Mouse (Mus musculus) MEL (cell line): ENCODE data around the gene Acaca. TPM values are rescaled to one million over a fixed set of nuclear protein-coding genes. Genes with fewer than 3 reads are reported as not detected.

Experiments
- DNase-seq: peaks from one replicate; pipeline ENCODE4 v3.0.0; 2011; ENCODE audit warnings: low read depth, low spot score
- H3K27ac ChIP-seq: 2 replicates; pipeline ENCODE4 v1.5.1; 2012; ENCODE audit warnings: low read depth, mild to moderate bottlenecking, control low read depth, low read length, moderate library complexity; ENCODE audit not compliant: control insufficient read depth
- H3K27me3 ChIP-seq, 2 experiments: fragments of 150-350 bp in 1 of 2; sonication (generic) in 1 of 2; 2 replicates each; pipeline ENCODE4 v1.6.1; 2012; ENCODE audit warnings: low read length in 2 of 2, mild to moderate bottlenecking in 2 of 2, improper control_type of control experiment in 1 of 2, moderate library complexity in 1 of 2; ENCODE audit not compliant: insufficient read depth in 2 of 2, control insufficient read depth in 1 of 2
- H3K36me3 ChIP-seq, 2 experiments: 2 replicates each; pipeline ENCODE4 v1.6.1; 2012 to 2014; ENCODE audit warnings: low read length in 2 of 2, improper control_type of control experiment in 1 of 2, inconsistent platforms in 1 of 2, mild to moderate bottlenecking in 1 of 2; ENCODE audit not compliant: insufficient read depth in 2 of 2, control insufficient read depth in 1 of 2
- H3K4me1 ChIP-seq, 2 experiments: fragments of 150-350 bp in 1 of 2; sonication (generic) in 1 of 2; 2 replicates each; pipeline ENCODE4 v1.6.1; 2012; ENCODE audit warnings: low read length in 2 of 2, improper control_type of control experiment in 1 of 2, mild to moderate bottlenecking in 1 of 2; ENCODE audit not compliant: insufficient read depth in 2 of 2, control insufficient read depth in 1 of 2
- H3K4me3 ChIP-seq, 2 experiments: fragments of 150-350 bp in 1 of 2; sonication (generic) in 1 of 2; 2 replicates each; pipeline ENCODE4 v1.5.1; 2012; ENCODE audit warnings: low read depth in 2 of 2, low read length in 2 of 2, mild to moderate bottlenecking in 2 of 2, moderate library complexity in 2 of 2, control low read depth in 1 of 2, improper control_type of control experiment in 1 of 2; ENCODE audit not compliant: control insufficient read depth in 1 of 2, insufficient read depth in 1 of 2
- H3K79me2 ChIP-seq: 2 replicates; pipeline ENCODE4 v1.6.1; 2012; ENCODE audit warnings: mild to moderate bottlenecking, low read length, moderate library complexity; ENCODE audit not compliant: control insufficient read depth, poor library complexity, insufficient read depth
- H3K9ac ChIP-seq: 2 replicates; pipeline ENCODE4 v1.6.1; 2012; ENCODE audit warnings: low read depth, mild to moderate bottlenecking, control low read depth, low read length, moderate library complexity; ENCODE audit not compliant: control insufficient read depth, poor library complexity, severe bottlenecking
- H3K9me3 ChIP-seq: fragments of 150-350 bp; sonication (generic); replicated peaks from 2 replicates; pipeline ENCODE4 v1.6.1; 2012; ENCODE audit warnings: mild to moderate bottlenecking, low read length, improper control_type of control experiment, moderate library complexity; ENCODE audit not compliant: insufficient read depth
- BHLHE40 ChIP-seq: IDR thresholded peaks from 2 replicates; pipeline ENCODE4 v1.6.1; 2012; ENCODE audit warnings: low read depth, mild to moderate bottlenecking, inconsistent platforms, low read length, improper control_type of control experiment, borderline replicate concordance
- CHD2 ChIP-seq: IDR thresholded peaks from 2 replicates; pipeline ENCODE4 v1.6.1; 2011; ENCODE audit warnings: low read length, improper control_type of control experiment
- CTCF ChIP-seq, 3 experiments: IDR thresholded peaks in 2 of 3; conservative IDR thresholded peaks in 1 of 3; 2 replicates each; pipeline ENCODE4 v1.5.1; 2011 to 2012; ENCODE audit warnings: low read length in 3 of 3, low read depth in 2 of 3, mild to moderate bottlenecking in 2 of 3, improper control_type of control experiment in 1 of 3, inconsistent platforms in 1 of 3, mixed read lengths in 1 of 3, moderate library complexity in 1 of 3; ENCODE audit not compliant: control insufficient read depth in 1 of 3, insufficient read depth in 1 of 3, poor library complexity in 1 of 3, severe bottlenecking in 1 of 3
- E2F4 ChIP-seq: IDR thresholded peaks from 2 replicates; pipeline ENCODE4 v1.6.1; 2011; ENCODE audit warnings: low read depth, low read length, improper control_type of control experiment, borderline replicate concordance
- ELF1 ChIP-seq: IDR thresholded peaks from 2 replicates; pipeline ENCODE4 v1.6.1; 2014; ENCODE audit warnings: low read depth, mild to moderate bottlenecking, inconsistent platforms, low read length, improper control_type of control experiment, moderate library complexity
- EP300 ChIP-seq, 2 experiments: IDR thresholded peaks; 2 replicates each; pipeline ENCODE4 v1.6.1; 2011; ENCODE audit warnings: improper control_type of control experiment in 2 of 2, low read length in 2 of 2, low read depth in 1 of 2, mild to moderate bottlenecking in 1 of 2
- ETS1 ChIP-seq: IDR thresholded peaks from 2 replicates; pipeline ENCODE4 v1.6.1; 2012; ENCODE audit warnings: low read depth, mild to moderate bottlenecking, inconsistent platforms, low read length, improper control_type of control experiment, moderate library complexity
- GABPA ChIP-seq: IDR thresholded peaks from 2 replicates; pipeline ENCODE4 v1.6.1; 2012; ENCODE audit warnings: low read depth, mild to moderate bottlenecking, inconsistent platforms, low read length, improper control_type of control experiment, moderate library complexity
- JUND ChIP-seq: IDR thresholded peaks from 2 replicates; pipeline ENCODE4 v1.6.1; 2011; ENCODE audit warnings: low read depth, mild to moderate bottlenecking, improper control_type of control experiment, low read length
- KAT2A ChIP-seq: conservative IDR thresholded peaks from 2 replicates; pipeline ENCODE4 v1.6.1; 2012; ENCODE audit warnings: low read depth, low read length, improper control_type of control experiment, inconsistent platforms
- MAX ChIP-seq: IDR thresholded peaks from 2 replicates; pipeline ENCODE4 v1.6.1; 2011; ENCODE audit warnings: low read length, improper control_type of control experiment
- MAZ ChIP-seq: IDR thresholded peaks from 2 replicates; pipeline ENCODE4 v1.6.1; 2012; ENCODE audit warnings: low read depth, mild to moderate bottlenecking, inconsistent platforms, low read length, improper control_type of control experiment
- MYB ChIP-seq: IDR thresholded peaks from 2 replicates; pipeline ENCODE4 v1.6.1; 2011; ENCODE audit warnings: mild to moderate bottlenecking, low read depth, low read length, improper control_type of control experiment
- NELFE ChIP-seq: IDR thresholded peaks from 2 replicates; pipeline ENCODE4 v1.6.1; 2011; ENCODE audit warnings: low read depth, low read length, improper control_type of control experiment
- POLR2A ChIP-seq, 2 experiments: IDR thresholded peaks; 2 replicates each; pipeline ENCODE4 v1.6.1; 2011 to 2012; ENCODE audit warnings: low read length in 2 of 2, mild to moderate bottlenecking in 2 of 2, control low read depth in 1 of 2, improper control_type of control experiment in 1 of 2, low read depth in 1 of 2, moderate library complexity in 1 of 2; ENCODE audit not compliant: control insufficient read depth in 1 of 2, insufficient read depth in 1 of 2, poor library complexity in 1 of 2
- POLR2AphosphoS2 ChIP-seq: IDR thresholded peaks from 2 replicates; pipeline ENCODE4 v1.6.1; 2011; ENCODE audit warnings: low read length, improper control_type of control experiment
- POLR2AphosphoS5 ChIP-seq: IDR thresholded peaks from 2 replicates; pipeline ENCODE4 v1.6.1; 2012; ENCODE audit warnings: low read depth, borderline replicate concordance, mild to moderate bottlenecking, inconsistent platforms, low read length, moderate library complexity, mixed read lengths
- RCOR1 ChIP-seq: IDR thresholded peaks from 2 replicates; pipeline ENCODE4 v1.6.1; 2012; ENCODE audit warnings: low read depth, mild to moderate bottlenecking, inconsistent platforms, low read length, improper control_type of control experiment
- SIN3A ChIP-seq: IDR thresholded peaks from 2 replicates; pipeline ENCODE4 v1.6.1; 2012; ENCODE audit warnings: low read length, improper control_type of control experiment, inconsistent platforms
- TAL1 ChIP-seq: IDR thresholded peaks from 2 replicates; pipeline ENCODE4 v1.6.1; 2012; ENCODE audit warnings: mild to moderate bottlenecking, inconsistent platforms, low read length, moderate library complexity, mixed read lengths
- TBP ChIP-seq: IDR thresholded peaks from 2 replicates; pipeline ENCODE4 v1.8.0; 2011; ENCODE audit warnings: low read depth, low read length, improper control_type of control experiment
- USF1 ChIP-seq: IDR thresholded peaks from 2 replicates; pipeline ENCODE4 v1.6.1; 2014; ENCODE audit warnings: low read depth, mild to moderate bottlenecking, inconsistent platforms, low read length, improper control_type of control experiment, moderate library complexity
- USF2 ChIP-seq, 2 experiments: IDR thresholded peaks; 2 replicates each; pipeline ENCODE4 v1.6.1; 2011 to 2012; ENCODE audit warnings: improper control_type of control experiment in 2 of 2, low read length in 2 of 2, borderline replicate concordance in 1 of 2, inconsistent platforms in 1 of 2, low read depth in 1 of 2, mild to moderate bottlenecking in 1 of 2; ENCODE audit not compliant: insufficient read depth in 1 of 2
- ZC3H11A ChIP-seq: IDR thresholded peaks from 2 replicates; pipeline ENCODE4 v1.6.1; 2012; ENCODE audit warnings: low read depth, mild to moderate bottlenecking, inconsistent platforms, low read length, improper control_type of control experiment
- ZKSCAN1 ChIP-seq: IDR thresholded peaks from 2 replicates; pipeline ENCODE4 v1.6.1; 2012; ENCODE audit warnings: low read depth, mild to moderate bottlenecking, inconsistent platforms, low read length, improper control_type of control experiment, moderate library complexity
- ZMIZ1 ChIP-seq: IDR thresholded peaks from 2 replicates; pipeline ENCODE4 v1.6.1; 2012; ENCODE audit warnings: low read depth, mild to moderate bottlenecking, inconsistent platforms, low read length, improper control_type of control experiment, moderate library complexity
- ZNF384 ChIP-seq: IDR thresholded peaks from 2 replicates; pipeline ENCODE4 v1.6.1; 2012; ENCODE audit warnings: low read depth, mild to moderate bottlenecking, inconsistent platforms, low read length, improper control_type of control experiment
- polyA plus RNA-seq, 2 experiments: library from polyadenylated mRNA; stranded (reverse) in 1 of 2; unstranded in 1 of 2; fragments of >175 nt in 1 of 2; fragments of >200 nt in 1 of 2; gene quantifications; 2 replicates each; pipeline versions ENCODE4 v1.2.1 to v1.2.4; 2012; ENCODE audit warnings: low replicate concordance in 2 of 2, low read depth in 1 of 2; ENCODE audit not compliant: insufficient read length in 2 of 2, insufficient read depth in 1 of 2, missing spikeins in 1 of 2
- total RNA-seq: library from RNA; depleted of rRNA; stranded (reverse); fragments of 300-350 nt; gene quantifications from 2 replicates; pipeline ENCODE4 v1.2.3, GENCODE M21; 2012

The Acaca gene
- total and polyA plus RNA-seq, 3 experiments, result 32.0 to 52.0 (median 33.9) TPM

DNA sequence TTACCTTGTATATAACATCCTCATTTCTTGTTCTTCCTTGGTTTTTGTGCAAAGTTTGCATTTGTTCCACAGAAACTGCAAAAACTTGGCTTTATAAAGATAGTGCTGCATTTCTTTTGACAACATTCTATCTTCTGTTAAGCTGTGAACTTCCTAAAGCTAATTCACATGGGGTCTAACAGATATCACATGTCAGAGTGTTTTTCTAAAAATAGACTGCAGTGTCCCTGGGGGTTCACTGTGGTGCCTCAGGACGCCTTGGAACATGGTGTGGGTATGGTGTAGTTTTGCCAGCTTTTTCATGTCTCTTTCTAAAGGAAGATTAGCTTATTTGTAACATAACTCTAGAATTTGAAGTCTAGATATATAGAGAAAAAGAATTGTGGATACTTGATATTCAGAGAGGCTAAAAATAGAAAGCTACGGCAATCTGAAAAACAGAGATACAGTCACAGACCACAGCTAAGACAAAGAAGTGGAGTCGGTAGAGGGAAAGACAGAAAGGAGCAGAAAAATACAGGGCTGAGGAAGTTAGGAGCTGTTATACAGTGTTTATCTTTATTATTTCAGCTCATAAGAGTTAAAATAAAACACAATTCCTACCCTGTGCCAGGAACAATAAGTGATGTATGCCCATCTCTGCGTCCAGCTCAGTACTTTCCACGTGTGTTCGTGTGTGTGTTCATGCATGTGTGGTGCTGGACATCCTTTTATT is 215.2 kb downstream of the Acaca start (continued):
- no peak for TF ChIP-seq GABPA
- TF ChIP-seq USF2 (IDR thresholded peaks at IDR 0.05; ENCODE audit: borderline replicate concordance in 1 of 2, insufficient read depth in 1 of 2, low read depth in 1 of 2, low read length in 2 of 2), result no peak
- TF ChIP-seq ELF1, result no peak
- TF ChIP-seq NELFE, result no peak
- TF ChIP-seq CTCF (IDR thresholded peaks at IDR 0.05 in 2 of 3, conservative IDR thresholded peaks at IDR 0.05 in 1 of 3; ENCODE audit: control insufficient read depth in 1 of 3, insufficient read depth in 1 of 3, low read depth in 2 of 3, low read length in 3 of 3, poor library complexity in 1 of 3, severe bottlenecking in 1 of 3), result no peak
- peak; percentile 42; the same call in 1 of the 2 replicates for TF ChIP-seq MAX
- TF ChIP-seq ZKSCAN1, result no peak
- TF ChIP-seq POLR2AphosphoS5, result no peak
- TF ChIP-seq CHD2, result no peak
- TF ChIP-seq USF1, result peak; percentile 60; the same call in 1 of the 2 replicates
- TF ChIP-seq SIN3A, result peak; percentile 47; the same call in 1 of the 2 replicates
- no peak for TF ChIP-seq ZC3H11A
- TF ChIP-seq JUND, result no peak

DNA sequence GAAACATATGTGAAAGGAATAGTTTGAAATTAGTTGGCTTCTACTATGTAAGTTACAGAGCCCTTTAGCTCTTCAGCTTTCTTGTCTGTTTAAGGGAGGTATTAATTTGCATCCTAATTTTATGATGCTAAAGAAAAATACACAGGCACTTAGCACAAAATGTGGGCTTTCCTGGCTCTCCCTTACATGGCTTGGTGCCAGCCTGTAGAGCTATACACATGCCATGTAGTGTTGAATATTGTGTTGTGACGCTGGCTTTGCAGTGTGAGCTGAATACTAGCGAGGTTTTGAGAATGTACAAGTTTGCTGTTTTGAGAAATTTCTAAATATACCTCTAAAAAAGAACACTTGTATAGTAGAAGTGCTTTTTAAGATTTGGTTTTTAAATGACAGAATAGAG is 218.3 kb downstream of the Acaca start:
- Histone ChIP-seq H3K36me3 (peaks cover 2 to 59% of the 10 kb centered on the region in 2 experiments), H3K79me2 (no peaks in the 10 kb centered on the region), H3K27ac (no peak overlapping the region), H3K27me3 (no peaks in the 10 kb centered on the region), H3K4me1 (peaks cover 35 to 37% of the 10 kb centered on the region in 2 experiments), H3K9ac (no peak overlapping the region), H3K4me3 (no peak overlapping the region), H3K9me3 (no peaks in the 10 kb centered on the region)
- TF ChIP-seq ZKSCAN1 (no peak), KAT2A (no peak), TBP (no peak), CHD2 (no peak), RCOR1 (no peak), POLR2A (IDR thresholded peaks at IDR 0.05; ENCODE audit: control insufficient read depth in 1 of 2, insufficient read depth in 1 of 2, low read depth in 1 of 2, low read length in 2 of 2, poor library complexity in 1 of 2) (no peak), TAL1 (no peak), BHLHE40 (no peak), E2F4 (no peak), MAZ (no peak), ZC3H11A (no peak), ZNF384 (no peak), EP300 (IDR thresholded peaks at IDR 0.05; ENCODE audit: low read depth in 1 of 2, low read length in 2 of 2) (no peak), POLR2AphosphoS2 (no peak), MYB (no peak), CTCF (IDR thresholded peaks at IDR 0.05 in 2 of 3, conservative IDR thresholded peaks at IDR 0.05 in 1 of 3; ENCODE audit: control insufficient read depth in 1 of 3, insufficient read depth in 1 of 3, low read depth in 2 of 3, low read length in 3 of 3, poor library complexity in 1 of 3, severe bottlenecking in 1 of 3) (no peak), ETS1 (no peak), ZMIZ1 (no peak), USF1 (no peak)
- DNase-seq, result no peak
